Mouse (Mus musculus): ENCODE measurements around the gene Jsrp1.
"Not testable (repeated sequence)": the region's sequence is repeated elsewhere in the genome, so short reads cannot be mapped to it uniquely, and the experiment has no call there.

The Jsrp1 gene

DNA sequence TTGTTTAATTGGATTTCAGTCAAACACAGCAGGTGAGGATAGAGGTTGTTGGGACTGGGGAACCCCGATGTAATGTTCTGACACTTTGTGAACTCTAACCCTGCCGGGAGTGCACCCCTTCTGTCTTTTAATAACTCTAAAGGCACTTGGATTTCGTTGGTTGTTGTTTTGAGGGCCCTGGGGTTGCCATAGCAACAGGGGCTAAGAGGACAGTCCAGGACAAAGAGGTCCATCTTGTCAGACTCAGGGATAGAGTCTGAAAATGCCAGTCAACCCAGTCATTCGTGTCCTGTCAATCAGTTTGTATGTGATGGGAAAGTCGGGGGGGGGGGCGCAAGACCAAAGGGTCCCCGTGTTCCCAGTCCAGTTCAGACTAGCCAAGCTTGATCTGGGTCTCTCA, 19.5 kb upstream of the Jsrp1 start:
- ATAC-seq (ENCODE audit: low TSS enrichment) = no peak

DNA sequence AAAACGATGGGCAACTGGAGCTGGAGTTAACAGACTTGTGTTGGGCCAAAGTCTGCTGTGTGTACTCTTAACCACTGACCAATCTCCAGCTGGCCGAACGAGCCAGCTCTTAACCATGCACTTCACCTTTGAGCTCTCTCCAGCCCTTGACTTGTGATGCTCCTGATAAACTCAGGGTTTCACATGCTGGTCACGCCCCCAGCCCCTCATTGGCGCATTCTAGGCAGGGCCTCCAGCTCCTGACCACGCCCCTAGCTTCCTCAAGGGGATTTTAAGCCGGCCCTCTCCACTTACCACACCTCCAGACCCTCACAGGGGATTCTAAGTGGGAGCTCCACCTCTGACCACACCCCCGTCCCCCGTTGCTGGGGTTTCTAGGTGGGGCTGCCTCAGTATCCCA, 17.8 kb upstream of the Jsrp1 start:
- ATAC-seq (ENCODE audit: low TSS enrichment) = no peak

DNA sequence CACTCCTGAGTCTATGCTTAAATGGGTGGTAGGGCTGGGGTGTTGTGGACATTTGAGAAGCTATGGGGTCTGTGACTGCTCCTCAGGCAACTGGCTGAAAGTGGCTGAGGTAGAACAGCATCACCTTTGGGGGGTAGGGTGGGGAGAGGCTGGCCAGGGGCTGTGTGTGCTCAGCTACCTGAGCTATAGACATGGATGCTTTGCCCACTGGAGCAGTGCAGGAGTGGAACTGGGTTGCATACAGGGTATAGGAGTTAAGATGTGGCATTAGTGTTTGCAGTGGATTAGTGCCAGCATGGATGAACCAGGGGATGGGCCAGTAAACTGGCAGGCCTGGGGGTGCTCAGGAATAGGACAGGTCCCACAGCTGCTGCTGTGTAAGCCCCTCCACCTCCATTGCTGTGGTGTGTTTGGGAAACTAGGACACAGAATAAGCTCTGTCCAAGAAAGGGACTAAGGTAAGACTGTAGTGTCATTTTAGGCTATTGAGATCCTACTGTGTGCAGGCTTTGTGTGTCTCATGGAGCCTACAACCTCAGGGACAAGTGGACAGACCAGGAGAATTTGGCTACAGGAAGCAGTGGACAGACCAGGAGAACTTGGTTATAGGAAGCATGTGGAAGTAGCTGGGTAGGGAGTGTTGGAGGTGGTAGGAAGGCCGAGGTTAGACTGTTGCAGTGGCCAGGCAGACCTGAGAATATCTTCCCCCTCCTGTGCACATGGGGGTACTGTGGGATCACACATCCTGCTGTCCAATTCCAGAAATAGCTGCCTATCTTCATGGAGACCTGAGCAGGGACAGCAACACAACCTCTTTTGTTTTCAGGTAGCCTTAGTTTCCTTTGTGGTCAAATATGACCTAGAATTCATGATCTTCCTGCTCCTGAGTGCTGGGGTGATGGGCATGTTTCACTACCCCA, 16.3 kb upstream of the Jsrp1 start:
- ATAC-seq (ENCODE audit: low TSS enrichment) = no peak

DNA sequence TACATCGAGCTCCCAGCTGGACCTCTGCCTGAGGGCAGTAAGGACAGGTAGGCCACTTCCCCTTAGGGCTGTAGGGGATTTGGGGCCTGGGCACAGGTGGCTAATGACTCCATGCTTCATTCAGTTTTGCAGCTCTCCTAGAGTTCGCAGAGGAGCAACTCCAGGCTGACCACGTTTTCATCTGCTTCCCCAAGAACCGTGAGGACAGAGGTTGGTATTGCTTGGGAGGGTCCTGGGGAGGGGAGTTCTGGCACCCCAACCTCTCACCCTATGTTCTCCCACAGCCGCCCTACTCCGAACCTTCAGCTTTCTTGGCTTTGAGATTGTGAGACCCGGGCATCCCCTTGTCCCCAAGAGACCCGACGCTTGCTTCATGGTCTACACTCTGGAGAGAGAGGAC, 15.3 kb upstream of the Jsrp1 start:
- not testable (repeated sequence) for ATAC-seq (ENCODE audit: low TSS enrichment)

DNA sequence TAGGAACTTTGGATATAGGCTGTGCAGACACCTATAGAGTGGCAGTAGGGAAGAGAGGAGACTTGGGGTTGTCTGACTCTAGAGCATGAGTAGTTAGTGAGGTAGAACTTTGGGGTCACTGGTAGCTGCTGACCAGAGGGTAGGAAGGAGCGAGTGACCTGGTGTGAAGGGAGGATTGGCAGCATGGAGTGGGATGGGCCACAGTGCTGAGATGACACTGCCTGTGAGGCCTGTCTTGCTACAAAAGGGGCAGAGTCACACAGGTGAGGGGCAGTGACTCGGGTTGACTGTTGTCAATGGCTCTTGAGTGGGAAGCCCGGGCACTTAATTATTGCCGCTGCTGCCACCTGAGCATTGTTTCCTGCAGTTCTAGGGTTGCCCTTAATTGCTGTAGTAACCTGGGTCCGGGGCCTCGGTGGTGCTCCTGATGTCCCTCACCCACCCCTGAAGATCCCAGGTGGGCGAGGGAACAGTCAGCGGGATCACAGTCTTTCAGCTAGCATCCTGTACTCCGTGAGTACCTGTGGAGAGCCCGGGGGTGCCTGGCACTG, 14.6 kb upstream of the Jsrp1 start:
- ATAC-seq (ENCODE audit: low TSS enrichment) = no peak

DNA sequence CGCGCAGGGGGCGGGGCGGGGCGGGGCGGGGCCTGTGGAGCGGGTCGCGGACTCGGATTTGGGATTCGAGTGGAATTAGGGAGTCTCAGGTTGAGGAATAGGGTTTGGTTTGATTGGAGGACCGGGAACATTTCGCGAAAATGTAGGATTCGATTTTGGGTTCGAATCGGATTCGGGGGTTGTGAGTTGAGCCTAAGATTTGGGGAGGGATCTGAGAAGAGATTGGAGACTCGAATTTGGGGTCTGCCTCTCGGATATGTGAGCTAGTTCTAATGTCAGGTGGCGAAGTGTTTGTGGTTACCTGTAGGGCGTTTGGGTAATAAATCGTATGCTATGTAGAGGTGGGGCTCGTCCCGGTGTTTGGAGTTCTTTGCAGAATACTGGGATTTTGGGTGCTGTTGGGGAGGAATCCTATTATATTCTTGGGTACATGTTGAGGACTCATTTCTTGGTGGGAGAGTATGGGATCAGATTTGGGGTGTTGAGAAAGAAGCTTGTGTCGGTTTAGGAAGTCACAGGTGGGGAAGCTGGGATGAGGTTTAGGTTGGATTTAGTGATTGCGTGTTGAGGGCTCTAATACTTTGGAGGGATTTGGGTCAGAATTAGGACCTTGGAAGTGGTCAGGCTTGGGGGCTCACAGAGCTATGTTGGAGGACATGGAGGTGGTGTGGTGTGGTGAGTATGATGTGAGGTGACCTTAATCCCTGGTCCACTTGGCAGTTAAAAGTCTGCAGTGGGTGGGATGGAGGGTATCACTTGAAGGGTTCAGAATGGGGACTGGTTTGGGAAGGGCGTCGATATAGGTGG, 14.0 kb upstream of the Jsrp1 start:
- no peak for ATAC-seq (ENCODE audit: low TSS enrichment)

DNA sequence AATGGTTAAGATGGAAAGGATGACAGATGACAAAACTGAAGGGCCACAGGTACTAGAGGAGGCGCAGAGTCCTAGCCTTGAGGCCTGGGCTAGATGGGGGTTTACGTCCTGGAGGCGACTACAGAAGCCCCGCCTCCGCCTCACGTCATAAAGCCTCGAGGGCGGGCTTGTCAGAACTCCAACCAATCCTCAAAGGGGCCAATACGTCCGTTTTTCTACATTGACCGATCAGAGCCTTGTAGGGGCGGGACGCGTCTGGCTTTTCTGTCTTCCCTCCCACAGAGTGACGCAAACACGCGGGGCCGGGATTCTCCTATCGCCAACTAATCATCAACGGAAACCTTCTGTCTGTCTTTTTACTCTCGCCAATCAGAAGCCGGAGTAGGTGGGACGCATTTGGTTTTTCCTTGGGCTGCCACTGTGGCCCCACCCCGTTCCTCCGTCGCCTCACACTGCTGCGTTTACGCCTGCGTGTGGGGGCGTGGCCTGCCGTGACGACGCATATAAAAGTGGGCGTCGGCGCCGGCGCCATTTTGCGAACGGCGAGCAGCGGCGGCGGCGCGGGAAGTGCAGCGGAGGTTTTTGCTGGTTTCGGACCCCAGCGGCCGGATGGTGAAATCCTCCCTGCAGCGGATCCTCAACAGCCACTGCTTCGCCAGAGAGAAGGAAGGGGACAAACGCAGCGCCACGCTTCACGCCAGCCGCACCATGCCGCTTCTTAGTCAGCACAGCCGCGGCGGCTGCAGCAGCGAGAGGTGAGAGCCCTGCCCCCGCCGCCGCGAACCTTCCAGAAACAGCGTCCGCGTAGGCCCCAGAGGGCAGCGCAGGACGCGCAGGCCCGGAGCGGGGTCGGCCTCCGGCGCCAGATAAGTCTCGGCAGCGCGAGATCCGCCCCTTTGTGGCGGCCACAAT, 13.1 kb upstream of the Jsrp1 start, which contains the start of gene Oaz1:
Gene Oaz1 (plus strand): TSS at position 506 of the 912 bp plus-strand sequence.
- ATAC-seq (ENCODE audit: low TSS enrichment) = peak; percentile 95

DNA sequence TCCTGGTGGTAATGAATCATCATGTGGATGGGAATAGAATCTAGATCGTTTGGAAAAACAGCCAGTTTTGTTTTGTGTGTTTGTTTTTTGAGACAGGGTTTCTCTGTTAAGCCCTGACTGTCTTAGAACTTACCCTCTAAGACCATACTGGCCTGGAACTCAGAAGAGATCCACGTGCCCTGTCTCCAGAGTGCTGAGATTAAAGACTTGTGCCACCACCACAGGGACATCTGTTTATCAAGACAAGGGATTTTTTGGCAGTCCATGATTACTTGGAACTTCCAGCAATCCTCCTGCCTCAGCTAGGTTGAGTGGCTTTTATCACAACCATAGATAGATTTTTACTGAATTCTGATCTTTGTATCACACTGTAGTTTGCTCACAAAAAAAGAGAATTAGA, 11.5 kb upstream of the Jsrp1 start:
- ATAC-seq (ENCODE audit: low TSS enrichment) = no peak

DNA sequence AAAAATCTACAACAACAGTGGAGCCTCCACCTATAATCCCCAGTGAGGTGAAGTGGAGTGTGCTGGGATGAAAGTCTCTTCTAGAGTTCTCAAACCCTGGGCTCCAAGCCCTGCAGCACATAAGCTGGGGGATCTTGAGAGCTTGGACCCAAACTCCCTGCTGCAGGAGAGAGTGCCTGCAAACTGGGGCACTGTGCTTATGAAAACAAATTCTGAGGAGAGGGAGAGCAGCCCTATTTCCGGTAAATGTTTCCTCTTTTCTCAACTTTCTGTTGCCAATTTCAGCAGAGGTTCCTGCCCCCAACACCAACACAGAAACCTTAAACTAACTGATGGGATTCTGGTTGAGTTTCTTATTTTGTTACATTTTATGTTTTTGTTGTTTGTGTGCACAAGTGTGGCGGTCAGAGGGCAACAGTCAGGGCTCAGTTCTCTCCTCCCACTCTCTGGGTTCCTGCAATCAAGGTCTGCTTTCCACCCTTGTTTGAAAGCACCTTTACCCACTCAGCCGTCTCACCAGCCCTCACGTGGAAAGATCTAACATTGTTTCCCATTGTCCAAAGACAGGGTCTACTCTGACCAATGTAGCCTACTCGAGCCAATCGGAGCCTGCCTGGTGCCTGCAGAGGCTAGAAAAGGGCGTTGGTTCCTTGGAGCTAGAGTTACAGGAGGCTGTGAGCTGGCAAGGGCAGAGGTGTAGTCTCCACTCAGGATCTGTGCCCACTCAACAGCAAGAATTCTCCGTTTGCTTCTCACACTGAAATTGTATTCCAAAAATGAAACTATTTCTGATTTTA, 10.7 kb upstream of the Jsrp1 start:
- no peak for ATAC-seq (ENCODE audit: low TSS enrichment)

DNA sequence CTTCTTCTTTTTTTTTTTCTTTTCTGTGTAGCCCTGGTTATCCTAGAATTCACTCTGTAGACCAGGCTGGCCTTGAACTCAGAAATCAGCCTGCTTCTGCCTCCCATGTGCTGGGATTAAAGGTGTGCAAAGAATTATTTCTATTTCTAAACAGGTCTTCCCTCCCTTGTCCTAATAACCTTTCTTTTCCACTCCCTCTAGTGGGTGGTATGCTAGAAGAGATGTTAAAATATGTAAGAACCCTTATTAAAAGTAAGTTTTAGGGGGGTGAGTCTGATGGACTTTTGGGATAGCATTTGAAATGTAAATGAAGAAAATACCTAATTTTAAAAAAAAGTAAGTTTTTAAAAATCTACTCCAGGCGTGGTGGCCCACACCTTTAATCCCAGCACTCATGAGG, 10.0 kb upstream of the Jsrp1 start:
- ATAC-seq (ENCODE audit: low TSS enrichment) = no peak

DNA sequence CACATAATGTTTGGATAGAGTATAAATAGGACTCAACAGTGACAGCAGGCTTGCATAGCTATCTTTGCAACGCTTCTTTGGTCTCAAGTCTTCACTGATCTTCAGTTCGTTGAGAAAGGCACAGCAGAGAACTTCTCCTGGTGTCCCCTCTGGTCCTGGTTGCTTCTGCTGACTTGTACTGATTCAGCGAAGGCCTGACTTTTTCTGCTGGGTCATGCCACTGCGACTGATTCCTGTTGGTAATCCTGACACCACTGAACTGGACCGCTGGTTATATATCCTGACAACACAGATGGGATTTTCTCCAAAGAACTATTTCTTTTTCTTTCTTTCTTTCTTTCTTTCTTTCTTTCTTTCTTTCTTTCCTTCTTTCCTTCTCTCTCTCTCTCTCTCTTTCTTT, 9.2 kb upstream of the Jsrp1 start:
- ATAC-seq (ENCODE audit: low TSS enrichment) = no peak

DNA sequence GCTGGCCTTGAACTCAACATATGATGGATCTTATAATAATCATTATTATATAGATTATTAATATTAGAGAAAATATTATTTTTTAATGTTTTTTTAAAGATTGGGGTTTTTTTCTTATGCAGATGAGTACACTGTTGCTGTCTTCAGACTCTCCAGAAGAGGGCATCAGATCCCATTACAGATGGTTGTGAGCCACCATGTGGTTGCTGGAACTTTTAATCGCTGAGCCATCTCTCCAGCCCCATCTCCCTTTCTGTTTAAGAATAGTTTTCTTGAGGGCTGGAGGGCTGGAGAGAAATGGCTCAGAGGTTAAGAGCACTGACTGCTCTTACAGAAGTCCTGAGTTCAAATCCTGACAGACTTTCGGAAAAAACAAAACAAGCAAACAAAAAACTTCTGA, 8.7 kb upstream of the Jsrp1 start:
- no peak for ATAC-seq (ENCODE audit: low TSS enrichment)

DNA sequence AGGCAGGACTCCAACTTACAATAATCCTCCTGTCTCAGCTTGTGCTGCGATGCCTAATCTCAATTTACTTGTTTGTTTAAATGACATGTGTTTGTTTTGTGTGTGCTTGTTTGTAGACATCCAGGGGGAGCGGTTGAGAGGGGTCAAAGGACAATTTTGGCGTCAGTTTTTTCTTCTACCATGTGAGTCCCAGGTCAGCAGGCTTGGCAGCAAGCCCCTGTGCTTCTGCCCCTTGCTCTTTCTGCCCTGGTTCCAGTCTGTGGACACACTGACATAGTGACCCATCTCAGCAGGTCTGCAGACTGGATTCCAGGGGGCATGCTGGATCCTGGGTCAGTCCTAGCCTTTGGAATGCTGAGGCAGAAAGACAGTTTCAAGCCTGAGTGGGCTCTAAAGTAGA, 6.1 kb upstream of the Jsrp1 start:
- ATAC-seq (ENCODE audit: low TSS enrichment) = no peak

DNA sequence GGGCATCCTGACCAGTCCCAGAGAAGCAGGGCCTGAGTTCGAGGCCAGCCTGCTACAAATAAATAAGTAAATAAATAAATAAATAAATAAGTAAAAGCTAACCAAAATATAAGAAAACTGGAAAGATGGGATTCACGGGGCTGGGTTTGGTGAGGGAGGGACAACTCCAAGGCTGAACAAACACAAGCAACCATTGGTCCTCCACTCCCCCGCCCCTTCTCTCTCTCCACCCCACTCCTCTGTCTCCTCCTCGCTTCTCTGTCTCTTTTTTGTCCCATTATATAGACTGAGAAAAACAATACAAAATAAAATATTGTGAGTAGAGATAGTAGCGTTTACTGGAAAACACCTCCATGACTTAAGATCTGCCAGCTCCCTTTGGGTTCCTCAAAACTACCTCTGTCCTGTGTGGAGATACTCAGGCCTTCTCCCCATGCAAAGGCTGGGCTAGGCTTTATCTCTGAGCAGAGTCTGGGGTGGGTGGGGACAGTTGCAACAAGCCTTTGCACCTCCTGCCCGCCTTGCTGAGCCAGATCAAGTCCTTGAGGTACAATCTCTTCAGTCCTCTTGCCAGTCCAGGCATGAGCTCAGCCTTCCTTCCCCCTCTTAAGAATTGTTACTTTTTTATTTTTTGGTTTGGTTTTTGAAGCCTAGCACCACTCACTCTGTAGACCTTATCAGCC, 5.4 kb upstream of the Jsrp1 start:
- ATAC-seq (ENCODE audit: low TSS enrichment) = no peak

DNA sequence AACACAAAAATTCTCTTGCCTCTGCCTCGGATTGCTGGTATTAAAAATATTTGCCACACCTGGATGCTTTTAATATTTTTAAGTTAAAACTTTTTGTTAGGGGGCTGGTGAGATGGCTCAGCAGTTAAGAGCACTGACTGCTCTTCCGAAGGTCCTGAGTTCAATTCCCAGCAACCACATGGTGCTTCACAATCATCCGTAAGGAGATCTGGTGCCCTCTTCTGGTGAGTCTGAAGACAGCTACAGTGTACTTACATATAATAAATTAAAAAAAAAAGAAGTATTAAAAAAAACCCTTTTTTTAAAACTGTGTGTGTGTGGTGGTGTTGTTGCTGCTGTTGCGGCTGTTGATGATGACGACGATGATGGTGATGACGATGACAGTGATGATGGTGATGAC, 4.7 kb upstream of the Jsrp1 start:
- ATAC-seq (ENCODE audit: low TSS enrichment) = not testable (repeated sequence)

DNA sequence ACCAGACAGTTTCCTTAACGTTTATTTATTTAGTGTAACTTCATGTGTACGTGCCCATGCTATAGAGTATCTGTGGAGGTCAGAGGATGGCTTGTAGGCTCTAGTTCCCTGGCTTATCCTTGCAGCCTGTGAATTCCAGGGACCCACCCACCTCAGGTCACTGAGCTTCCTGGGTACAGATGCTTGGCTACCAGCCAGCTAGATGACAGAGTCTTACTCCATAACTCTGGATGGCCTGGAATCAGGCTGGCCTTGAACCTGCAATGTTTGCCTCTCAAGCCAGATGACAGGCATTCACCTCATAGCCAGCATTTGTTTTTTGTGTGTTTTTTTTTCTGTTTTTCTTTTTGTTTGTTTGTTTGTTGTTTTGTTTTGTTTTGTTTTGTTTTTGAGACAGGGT, 3.9 kb upstream of the Jsrp1 start:
- ATAC-seq (ENCODE audit: low TSS enrichment) = no peak

DNA sequence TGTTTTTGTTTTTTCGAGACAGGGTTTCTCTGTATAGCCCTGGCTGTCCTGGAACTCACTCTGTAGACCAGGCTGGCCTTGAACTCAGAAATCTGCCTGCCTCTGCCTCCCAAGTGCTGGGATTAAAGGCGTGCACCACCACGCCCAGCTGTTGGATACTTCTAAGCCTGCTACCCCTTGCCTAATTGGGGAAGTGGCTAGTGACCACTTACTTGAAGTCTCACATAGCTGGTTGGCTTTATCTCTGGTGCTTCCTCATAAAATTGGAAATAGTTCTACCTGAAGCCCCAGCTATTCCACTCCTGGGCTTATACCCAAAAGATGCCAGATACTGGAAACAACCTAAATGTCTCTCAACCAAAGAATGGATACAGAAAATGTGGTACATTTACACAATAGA, 3.0 kb upstream of the Jsrp1 start:
- ATAC-seq (ENCODE audit: low TSS enrichment) = not testable (repeated sequence)

DNA sequence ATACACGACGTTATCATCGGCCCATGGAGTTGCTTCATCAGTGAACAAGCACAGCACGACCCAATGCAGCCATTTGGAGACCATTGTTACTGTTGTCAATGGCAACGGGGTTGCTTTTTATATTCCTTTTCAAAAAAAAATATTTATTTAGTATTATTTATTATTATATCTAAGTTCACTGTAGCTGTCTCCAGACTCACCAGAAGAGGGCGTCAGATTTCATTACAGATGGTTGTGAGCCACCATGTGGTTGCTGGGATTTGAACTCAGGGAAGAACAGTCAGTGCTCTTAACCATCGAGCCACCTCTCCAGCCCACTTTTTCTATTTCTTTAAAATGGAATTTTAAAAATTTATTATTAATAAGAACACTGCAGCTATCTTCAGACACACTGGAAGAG, 1.5 kb upstream of the Jsrp1 start:
- ATAC-seq (ENCODE audit: low TSS enrichment) = no peak

DNA sequence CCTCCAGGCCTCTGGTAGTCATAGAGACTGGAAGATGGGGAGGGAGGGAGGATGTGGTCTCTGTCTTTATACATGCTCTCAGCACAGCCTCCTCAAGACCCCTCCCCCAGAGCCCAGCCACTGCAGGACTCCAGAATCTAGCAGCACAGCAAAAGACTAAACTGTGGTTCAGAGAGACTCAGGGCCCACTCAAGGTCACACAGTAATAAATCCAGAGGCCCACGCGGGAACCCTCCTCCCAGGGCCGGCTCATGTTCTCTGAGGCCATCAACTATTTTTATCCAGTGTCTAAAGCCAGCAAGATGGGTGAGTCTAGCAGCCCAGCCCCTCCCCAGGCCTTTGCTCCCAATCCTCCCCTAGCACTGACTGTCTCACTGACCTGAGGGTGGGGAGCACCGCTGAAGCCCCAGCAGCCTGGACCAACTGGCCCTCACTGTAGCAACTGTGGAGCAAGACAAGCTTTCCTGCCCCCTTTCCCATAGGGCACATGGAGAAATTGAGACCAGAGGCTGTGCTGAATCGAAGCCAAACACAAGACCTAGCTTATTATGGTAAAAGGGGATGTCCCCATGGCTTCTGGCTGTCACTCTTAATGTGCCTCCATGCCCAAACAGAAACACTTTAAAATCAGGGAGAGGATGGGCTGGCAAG, 782 bp downstream of the Jsrp1 start:
- no peak for ATAC-seq (ENCODE audit: low TSS enrichment)

DNA sequence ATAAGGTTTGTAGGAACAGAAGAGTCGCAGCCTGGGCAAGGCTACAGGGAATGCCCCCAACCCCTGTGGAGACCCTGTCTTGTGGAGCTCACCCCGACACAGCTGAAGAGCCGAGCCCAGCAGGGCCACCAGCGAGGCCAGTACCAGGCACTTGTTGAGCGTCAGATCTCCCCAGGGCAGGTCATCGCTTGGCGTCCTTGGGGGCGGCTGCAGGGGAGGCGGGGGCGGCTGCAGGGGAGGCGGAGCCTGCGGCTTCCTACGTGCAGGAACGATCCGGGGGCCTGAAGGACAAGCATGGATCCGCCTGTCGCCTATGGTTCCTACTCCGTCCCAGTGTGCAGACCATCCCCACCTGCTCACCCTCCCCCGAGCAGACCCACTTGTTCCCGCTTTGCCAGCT, 3.2 kb downstream of the Jsrp1 start:
- ATAC-seq (ENCODE audit: low TSS enrichment) = no peak

All from frontal cortex, adult (tissue).